Mouse (Mus musculus) heart, adult 2 months (tissue): ENCODE results near the gene F2rl1.

ENCODE experiments used
- CTCF ChIP-seq: fragments of 200-600 bp; IDR thresholded peaks from 2 replicates; pipeline ENCODE4 v1.8.1; 2022; ENCODE audit warnings: antibody characterized with exemption, mild to moderate bottlenecking, moderate library complexity
- EP300 ChIP-seq: fragments of 200-500 bp; IDR thresholded peaks from 2 replicates; pipeline ENCODE4 v1.6.1; 2011; ENCODE audit warnings: low read depth, low read length, control low read depth; ENCODE audit not compliant: insufficient read depth
- POLR2A ChIP-seq: fragments of 200-500 bp; IDR thresholded peaks from 2 replicates; pipeline ENCODE4 v1.6.1; 2011; ENCODE audit warnings: mild to moderate bottlenecking, low read depth, low read length, control low read depth; ENCODE audit not compliant: insufficient read depth

GRCm38 (mm10) chr13:95545729-95546186 is 20.7 kb upstream of the F2rl1 start:
- TF ChIP-seq POLR2A (no peak), CTCF (no peak), EP300 (no peak)
